Mouse (Mus musculus) bone marrow, adult 2 months (tissue): ENCODE results near the gene Gm10340. TPM values are rescaled to one million over a fixed set of nuclear protein-coding genes. Genes with fewer than 3 reads are reported as not detected.
"Not testable (repeated sequence)": the region's sequence is repeated elsewhere in the genome, so short reads cannot be mapped to it uniquely, and the experiment has no call there.

ENCODE experiments used
- H3K27ac ChIP-seq: fragments of 200-500 bp; 2 replicates; pipeline ENCODE4 v1.5.1; 2012; ENCODE audit warnings: low read depth, mild to moderate bottlenecking, control low read depth, inconsistent platforms, low read length; ENCODE audit not compliant: control insufficient read depth, poor library complexity, insufficient read depth
- H3K4me1 ChIP-seq: fragments of 200-500 bp; 2 replicates; pipeline ENCODE4 v1.6.1; 2011; ENCODE audit warnings: low read length; ENCODE audit not compliant: control insufficient read depth, insufficient read depth
- H3K4me3 ChIP-seq: fragments of 200-500 bp; replicated peaks from 2 replicates; pipeline ENCODE3; 2011; ENCODE audit warnings: mild to moderate bottlenecking, low read depth, low read length, control low read depth; ENCODE audit not compliant: control insufficient read depth
- WGBS: fragments of 180-500 bp; shearing (Covaris S2); methylation state at CpG from one replicate; pipeline ENCODE4 v1.1.7; 2018; 5-methylcytosine and 5-hydroxymethylcytosine counted together
- polyA plus RNA-seq: library from polyadenylated mRNA; stranded (reverse); fragments of >200 nt; gene quantifications from 2 replicates; pipeline ENCODE4 v1.2.4, GENCODE M21; 2011; ENCODE audit warnings: low replicate concordance; ENCODE audit not compliant: missing spikeins, insufficient read depth, insufficient read length

Gene Gm10340
- polyA plus RNA-seq, result not detected in 2 replicates

DNA sequence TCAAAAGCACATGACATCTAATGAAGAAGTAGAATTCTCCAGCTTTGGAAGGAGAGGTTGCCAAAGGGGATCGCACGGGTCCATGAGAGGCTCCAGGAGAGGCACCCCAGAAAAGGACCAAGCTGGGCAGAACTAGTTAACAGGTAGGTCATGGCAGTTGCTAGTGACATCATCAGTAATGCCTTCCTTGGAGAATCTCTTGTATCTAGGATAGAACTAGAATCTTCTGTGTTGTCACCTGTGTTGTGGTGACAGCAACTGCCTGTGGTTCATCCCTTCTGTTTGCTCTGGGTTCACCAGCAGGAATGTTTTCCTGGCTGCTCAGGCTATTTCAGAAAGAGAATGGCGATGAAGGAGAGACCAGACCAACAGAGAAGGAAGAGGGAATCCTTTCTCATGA, at the start of gene Gm10340:
TSS of gene Gm10340 (plus strand) at position 301 of the 400 bp plus-strand sequence.
- H3K4me1 ChIP-seq, result not testable (repeated sequence)
- 84% methylated on average over 2 of the region's 3 CpGs for WGBS

DNA sequence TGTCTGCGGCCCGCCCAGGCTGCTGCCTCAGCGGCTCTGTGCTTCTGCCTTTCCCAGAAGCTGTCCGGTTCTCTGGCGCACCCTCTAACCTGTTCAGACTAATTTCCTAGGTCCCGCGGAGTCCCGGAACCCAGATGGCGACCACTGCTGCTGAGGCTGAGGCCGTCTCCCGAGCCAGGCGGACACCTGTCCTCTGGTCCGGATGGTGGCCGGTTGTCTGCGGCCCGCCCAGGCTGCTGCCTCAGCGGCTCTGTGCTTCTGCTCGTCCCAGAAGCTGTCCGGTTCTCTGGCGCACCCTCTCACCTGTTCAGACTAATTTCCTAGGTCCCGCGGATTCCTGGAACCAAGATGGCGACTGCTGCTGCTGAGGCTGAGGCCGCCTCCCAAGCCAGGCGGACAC, 17.7 kb upstream of the Gm10340 start:
- WGBS, result 91% methylated on average over 24 of the region's 25 CpGs
- H3K27ac ChIP-seq, H3K4me3 ChIP-seq, H3K4me1 ChIP-seq: not testable (repeated sequence)

More for the DNA sequence above, at the start of gene Gm10340:
- not testable (repeated sequence) for H3K4me3 ChIP-seq, H3K27ac ChIP-seq

DNA sequence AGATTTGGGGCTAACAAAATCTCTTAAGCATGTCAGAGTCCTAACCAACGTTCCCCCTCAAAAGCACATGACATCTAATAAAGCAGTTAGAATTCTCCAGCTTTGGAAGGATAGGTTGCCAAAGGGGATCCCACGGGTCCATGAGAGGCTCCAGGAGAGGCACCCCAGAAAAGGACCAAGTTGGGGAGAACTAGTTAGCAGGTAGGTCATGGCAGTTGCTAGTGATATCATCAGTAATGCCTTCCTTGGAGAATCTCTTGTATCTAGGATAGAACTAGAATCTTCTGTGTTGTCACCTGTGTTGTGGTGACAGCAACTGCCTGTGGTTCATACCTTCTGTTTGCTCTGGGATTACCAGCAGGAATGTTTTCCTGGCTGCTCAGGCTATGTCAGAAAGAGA, 54.2 kb downstream of the Gm10340 start, which contains the start of gene Gm5795:
TSS of gene Gm5795 (plus strand) at position 301 of the 400 bp plus-strand sequence.
- H3K27ac ChIP-seq, H3K4me3 ChIP-seq, H3K4me1 ChIP-seq: not testable (repeated sequence)
- no CpG with 5 or more reads among the region's 2 CpGs for WGBS

Other genes with a start within 250 kb of the Gm10340 start
- not detected in 2 replicates for gene Gm2888, start 104.0 kb upstream of the Gm10340 start, polyA plus RNA-seq
- gene Gm2897, start 84.7 kb upstream of the Gm10340 start, polyA plus RNA-seq, result not detected in 2 replicates
- not detected in 2 replicates for gene Gm5795, start 54.3 kb downstream of the Gm10340 start, polyA plus RNA-seq
- not detected in 2 replicates for gene D830030K20Rik, start 74.5 kb downstream of the Gm10340 start, polyA plus RNA-seq
- not detected in 2 replicates for gene Gm2956, start 198.6 kb downstream of the Gm10340 start, polyA plus RNA-seq